Mouse (Mus musculus) neural tube, embryonic 11.5 days (tissue): Measurements from ENCODE around the gene Rbpj. TPM values are rescaled to one million over a fixed set of nuclear protein-coding genes. Genes with fewer than 3 reads are reported as not detected.
A peak's percentile ranks its signal among the peaks of the same experiment; 100 is the strongest.

Source experiments
- ATAC-seq: fragments of 200-750 bp; cut with Nextera tagmentation; 2 replicates; pipeline ENCODE4 v1.8.0; 2017; ENCODE audit warnings: moderate number of reproducible peaks, mild to moderate bottlenecking, moderate TSS enrichment, moderate library complexity; ENCODE audit not compliant: insufficient read depth, low FRiP score, low TSS enrichment
- DNase-seq: peaks from one replicate; pipeline ENCODE4 v3.0.0-alpha.2; 2015; ENCODE audit warnings: low spot score
- H3K27ac ChIP-seq: fragments of 300-500 bp; sonication (generic); 2 replicates; pipeline ENCODE4 v1.5.1; 2014; ENCODE audit warnings: low read depth, mild to moderate bottlenecking, low read length
- H3K27me3 ChIP-seq: fragments of 300-500 bp; sonication (generic); 2 replicates; pipeline ENCODE4 v1.6.1; 2014; ENCODE audit warnings: mild to moderate bottlenecking, low read length, mixed read lengths; ENCODE audit not compliant: control insufficient read depth, insufficient read depth
- H3K36me3 ChIP-seq: fragments of 300-500 bp; sonication (generic); 2 replicates; pipeline ENCODE4 v1.6.1; 2014; ENCODE audit warnings: mild to moderate bottlenecking, low read length, moderate library complexity, mixed read lengths; ENCODE audit not compliant: control insufficient read depth, insufficient read depth
- H3K4me1 ChIP-seq: fragments of 300-500 bp; sonication (generic); 2 replicates; pipeline ENCODE4 v1.6.1; 2014; ENCODE audit warnings: low read length, mixed read lengths; ENCODE audit not compliant: control insufficient read depth, insufficient read depth
- H3K4me2 ChIP-seq: fragments of 300-500 bp; sonication (generic); 2 replicates; pipeline ENCODE4 v1.6.1; 2014; ENCODE audit warnings: low read depth, mild to moderate bottlenecking, moderate library complexity
- H3K4me3 ChIP-seq: fragments of 300-500 bp; sonication (generic); 2 replicates; pipeline ENCODE4 v1.5.1; 2014; ENCODE audit warnings: low read depth, low read length
- H3K9ac ChIP-seq: fragments of 300-500 bp; sonication (generic); 2 replicates; pipeline ENCODE4 v1.6.1; 2014; ENCODE audit warnings: mild to moderate bottlenecking, low read length
- H3K9me3 ChIP-seq: fragments of 300-500 bp; sonication (generic); 2 replicates; pipeline ENCODE4 v1.6.1; 2016; ENCODE audit warnings: low read length; ENCODE audit not compliant: control insufficient read depth
- WGBS: fragments of 180-500 bp; shearing (Covaris S2); extraction: QIAGEN DNeasy Blood & Tissue Kit; methylation state at CpG from one replicate; pipeline ENCODE4 v1.1.7; 2014; 5-methylcytosine and 5-hydroxymethylcytosine counted together
- polyA plus RNA-seq: library from polyadenylated mRNA; unstranded; fragments of >200 nt; fragmentation: Nextera tagmentation; extraction: Ambion mirVana; gene quantifications from 2 replicates; pipeline ENCODE4 v1.2.1, GENCODE M21; 2014

Gene Rbpj
- polyA plus RNA-seq, 1 experiment from 2014 or later = 59.4 TPM

DNA sequence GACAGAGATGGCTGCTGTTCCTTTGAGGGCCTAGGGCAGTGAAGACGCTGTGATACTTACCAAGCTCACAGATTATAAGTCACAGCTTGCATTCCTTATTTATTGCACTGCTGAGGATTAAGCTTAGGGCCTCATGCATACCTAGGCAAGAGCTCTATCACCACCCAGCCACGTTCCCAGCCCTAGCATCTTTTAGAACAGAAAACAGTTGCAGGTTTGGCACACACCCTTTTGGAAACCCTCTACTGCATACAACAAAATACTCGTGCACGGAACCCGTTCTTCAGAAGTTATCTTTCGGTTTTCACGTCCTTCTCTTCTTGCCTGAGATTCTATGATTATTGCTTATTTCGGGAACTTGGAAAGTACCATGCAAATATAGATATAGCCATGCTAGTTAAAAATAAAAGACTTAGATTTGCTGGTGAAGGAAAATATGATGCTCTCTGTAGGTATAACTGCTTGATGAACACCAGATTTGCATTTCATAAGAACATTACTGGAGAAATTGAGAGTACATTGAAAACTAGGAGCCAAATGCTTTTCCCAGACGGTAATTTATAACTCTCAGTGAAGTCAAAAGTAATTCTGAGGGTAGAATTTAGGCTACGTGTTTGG is 111.4 kb downstream of the Rbpj start:
- H3K4me3 ChIP-seq = no peak overlapping the region
- H3K4me1 ChIP-seq = no peaks in the 10 kb centered on the region
- WGBS = 88% methylated on average over 10 of the region's 10 CpGs
- ATAC-seq = no peak
- H3K4me2 ChIP-seq = no peak overlapping the region
- no peaks in the 10 kb centered on the region for H3K36me3 ChIP-seq
- H3K27ac ChIP-seq = no peak overlapping the region
- no peaks in the 10 kb centered on the region for H3K9me3 ChIP-seq
- no peaks in the 10 kb centered on the region for H3K27me3 ChIP-seq
- no peak for DNase-seq
- no peak overlapping the region for H3K9ac ChIP-seq

- no peak overlapping the region for H3K9ac ChIP-seq
- ATAC-seq (no peak), DNase-seq (no peak)
- no peaks in the 10 kb centered on the region for H3K9me3 ChIP-seq
- H3K4me2 ChIP-seq = no peak overlapping the region
- H3K4me3 ChIP-seq = no peak overlapping the region
- H3K36me3 ChIP-seq = no peaks in the 10 kb centered on the region
- 93% methylated on average over 9 of the region's 9 CpGs for WGBS
- H3K27ac ChIP-seq = no peak overlapping the region
- H3K27me3 ChIP-seq = no peaks in the 10 kb centered on the region
- no peaks in the 10 kb centered on the region for H3K4me1 ChIP-seq
Measured at GRCm38 (mm10) chr5:53584069-53584767, 118.3 kb downstream of the Rbpj start.

GRCm38 (mm10) chr5:53588421-53589171 is 122.6 kb downstream of the Rbpj start:
- Histone ChIP-seq H3K27ac (peak overlapping the region; percentile 73), H3K4me3 (peak overlapping the region; percentile 91), H3K4me1 (peaks cover 4% of the 10 kb centered on the region; the same call in 1 of the 2 replicates), H3K9me3 (no peaks in the 10 kb centered on the region), H3K9ac (peak overlapping the region; percentile 70), H3K27me3 (no peaks in the 10 kb centered on the region), H3K4me2 (peak overlapping the region; percentile 92), H3K36me3 (no peaks in the 10 kb centered on the region)
- WGBS = 4% methylated on average over 22 of the region's 34 CpGs
- no peak for ATAC-seq
- DNase-seq = no peak

DNA sequence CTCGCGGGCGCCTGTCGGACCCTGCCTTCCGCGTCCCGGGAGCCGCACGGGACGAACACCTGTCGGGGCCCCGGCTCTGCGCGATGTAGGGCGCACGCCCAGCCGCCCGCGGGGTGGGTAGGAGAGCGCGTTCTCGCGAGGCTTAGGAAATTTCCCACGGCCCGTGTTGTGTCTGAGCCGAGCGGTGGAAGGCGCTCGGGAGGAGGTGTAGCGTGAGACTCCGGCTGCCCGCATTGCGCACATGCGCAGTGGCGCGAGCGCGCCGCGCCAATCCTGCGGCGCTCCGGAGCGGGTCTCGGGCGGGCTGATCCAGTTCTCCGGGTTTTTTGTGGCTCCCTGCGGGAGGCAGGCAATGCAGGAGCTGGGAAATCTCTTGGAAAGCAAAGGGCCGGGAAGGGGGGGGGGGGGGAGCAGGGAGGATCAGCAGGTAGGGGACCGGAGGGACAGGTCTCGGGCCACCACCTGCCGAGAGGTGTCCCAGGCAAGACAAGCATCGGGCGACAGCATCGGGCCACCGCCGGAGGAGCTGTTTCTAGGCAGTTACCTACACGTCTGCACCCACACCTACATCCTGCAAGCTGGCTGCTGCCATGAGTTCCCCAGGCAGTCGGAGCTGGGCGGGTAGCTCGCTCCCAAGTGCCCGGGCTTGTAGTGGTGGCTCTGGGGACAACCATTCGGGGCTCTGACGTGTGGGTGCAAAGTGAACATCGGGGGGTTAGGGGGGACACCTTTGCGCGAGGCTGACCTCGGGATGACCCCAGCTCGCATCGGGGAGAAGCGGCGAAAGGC is 123.4 kb downstream of the Rbpj start:
- DNase-seq = peak; percentile 98
- Histone ChIP-seq H3K4me2 (peak overlapping the region; percentile 92), H3K4me1 (peaks cover 8% of the 10 kb centered on the region), H3K27ac (peak overlapping the region; percentile 97), H3K9ac (peak overlapping the region; percentile 99), H3K4me3 (peak overlapping the region; percentile 91), H3K36me3 (no peaks in the 10 kb centered on the region), H3K27me3 (no peaks in the 10 kb centered on the region), H3K9me3 (no peaks in the 10 kb centered on the region)
- WGBS = under 1% methylated on average over 59 of the region's 72 CpGs
- peak; percentile 80 for ATAC-seq

- H3K27me3 ChIP-seq = no peaks in the 10 kb centered on the region
- H3K4me2 ChIP-seq = peak overlapping the region; percentile 92
- WGBS = under 1% methylated on average over 39 of the region's 59 CpGs
- no peaks in the 10 kb centered on the region for H3K36me3 ChIP-seq
- peak; percentile 79 for ATAC-seq
- peak overlapping the region; percentile 99 for H3K9ac ChIP-seq
- peaks cover 8% of the 10 kb centered on the region for H3K4me1 ChIP-seq
- peak; percentile 98 for DNase-seq
- H3K27ac ChIP-seq = peak overlapping the region; percentile 97
- peak overlapping the region; percentile 91 for H3K4me3 ChIP-seq
- H3K9me3 ChIP-seq = no peaks in the 10 kb centered on the region
Measured at GRCm38 (mm10) chr5:53590179-53590765, 124.3 kb downstream of the Rbpj start.

DNA sequence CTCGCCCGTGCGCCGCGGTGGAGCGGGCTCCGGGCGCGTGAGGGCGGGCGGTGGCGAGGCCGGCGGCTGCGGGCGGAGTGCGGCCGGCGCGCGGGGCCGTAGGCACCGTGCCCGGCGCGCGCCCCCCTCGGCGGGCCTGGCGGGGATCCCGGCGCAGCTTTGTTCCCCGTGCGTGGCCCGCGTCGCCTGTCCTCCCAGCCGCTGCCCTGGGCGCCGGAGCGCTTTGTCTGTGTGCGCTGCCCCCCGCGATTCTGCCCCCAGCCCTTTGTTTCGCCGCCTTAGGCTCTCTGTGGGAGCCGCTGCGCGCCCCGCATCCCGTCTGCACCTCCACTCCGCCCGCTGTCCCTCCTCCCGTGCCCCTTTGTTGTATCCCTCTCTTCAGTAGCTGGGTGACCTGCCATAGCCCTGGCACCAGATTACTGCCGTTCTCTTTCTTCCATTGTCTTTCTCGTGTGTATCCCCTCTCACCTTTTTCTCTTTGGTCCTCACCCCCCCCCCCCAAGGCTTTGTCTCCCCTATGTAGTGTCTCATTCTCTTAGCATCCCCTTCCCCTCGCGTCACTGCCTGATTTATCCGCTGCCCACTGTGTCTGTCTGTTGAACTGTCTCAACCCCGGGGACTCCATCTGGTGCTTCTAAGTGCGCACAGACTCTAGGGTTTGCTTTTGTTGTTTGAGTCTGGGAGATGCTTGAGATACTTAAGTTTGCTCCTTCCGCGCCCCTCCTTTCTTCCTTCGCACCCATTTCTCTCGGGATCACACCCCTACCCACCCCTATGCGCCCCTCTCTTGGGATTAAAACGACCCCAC is 125.1 kb downstream of the Rbpj start:
- H3K9ac ChIP-seq = peak overlapping the region; percentile 99
- peak; percentile 70 for DNase-seq
- WGBS = under 1% methylated on average over 26 of the region's 67 CpGs
- no peaks in the 10 kb centered on the region for H3K9me3 ChIP-seq
- H3K4me3 ChIP-seq = peak overlapping the region; percentile 91
- H3K27me3 ChIP-seq = no peaks in the 10 kb centered on the region
- peak; percentile 13 for ATAC-seq
- peaks cover 8% of the 10 kb centered on the region for H3K4me1 ChIP-seq
- peak overlapping the region; percentile 49 for H3K4me2 ChIP-seq
- H3K27ac ChIP-seq = peak overlapping the region; percentile 97
- no peaks in the 10 kb centered on the region for H3K36me3 ChIP-seq

- Histone ChIP-seq H3K36me3 (no peaks in the 10 kb centered on the region), H3K4me1 (peaks cover 8% of the 10 kb centered on the region), H3K27ac (peak overlapping the region; percentile 97), H3K4me2 (peak overlapping the region; percentile 49), H3K9ac (peak overlapping the region; percentile 99), H3K9me3 (no peaks in the 10 kb centered on the region), H3K4me3 (peak overlapping the region; percentile 91), H3K27me3 (no peaks in the 10 kb centered on the region)
- DNase-seq = no peak
- no peak for ATAC-seq
- WGBS = 2% methylated on average over 8 of the region's 8 CpGs
Measured at GRCm38 (mm10) chr5:53591683-53592050, 125.7 kb downstream of the Rbpj start.
